Mouse (Mus musculus) lung, embryonic 14.5 days (tissue): ENCODE measurements around the gene Ttf2. TPM values are rescaled to one million over a fixed set of nuclear protein-coding genes. Genes with fewer than 3 reads are reported as not detected.
A peak's percentile ranks its signal among the peaks of the same experiment; 100 is the strongest.

Experiments
- ATAC-seq: fragments of 200-750 bp; cut with Nextera tagmentation; 2 replicates; pipeline ENCODE4 v1.8.0; 2017; ENCODE audit warnings: mild to moderate bottlenecking, moderate TSS enrichment, moderate library complexity; ENCODE audit not compliant: insufficient read depth
- DNase-seq: peaks from one replicate; pipeline ENCODE4 v3.0.0-alpha.2; 2015
- H3K27ac ChIP-seq: fragments of 300-500 bp; sonication (generic); 2 replicates; pipeline ENCODE4 v1.5.1; 2014; ENCODE audit warnings: low read depth, mild to moderate bottlenecking, moderate library complexity
- H3K27me3 ChIP-seq: fragments of 300-500 bp; sonication (generic); 2 replicates; pipeline ENCODE4 v1.6.1; 2014; ENCODE audit warnings: low read length, control low read depth; ENCODE audit not compliant: insufficient read depth
- H3K36me3 ChIP-seq: fragments of 300-500 bp; sonication (generic); 2 replicates; pipeline ENCODE4 v1.6.1; 2014; ENCODE audit warnings: control low read depth; ENCODE audit not compliant: insufficient read depth
- H3K4me1 ChIP-seq: fragments of 300-500 bp; sonication (generic); 2 replicates; pipeline ENCODE4 v1.6.1; 2014; ENCODE audit warnings: antibody characterized with exemption, control low read depth; ENCODE audit not compliant: insufficient read depth
- H3K4me2 ChIP-seq: fragments of 300-500 bp; sonication (generic); 2 replicates; pipeline ENCODE4 v1.6.1; 2014; ENCODE audit warnings: mild to moderate bottlenecking
- H3K4me3 ChIP-seq: fragments of 300-500 bp; sonication (generic); 2 replicates; pipeline ENCODE4 v1.5.1; 2014; ENCODE audit warnings: low read depth, low read length
- H3K9ac ChIP-seq: fragments of 300-500 bp; sonication (generic); 2 replicates; pipeline ENCODE4 v1.6.1; 2014
- H3K9me3 ChIP-seq: fragments of 300-500 bp; sonication (generic); 2 replicates; pipeline ENCODE4 v1.6.1; 2016; ENCODE audit warnings: low read depth, low read length, control low read depth
- CTCF ChIP-seq: IDR thresholded peaks from 2 replicates; pipeline ENCODE4 v1.5.1; 2016; ENCODE audit warnings: antibody characterized with exemption, low read depth
- WGBS: fragments of 180-500 bp; shearing (Covaris S2); extraction: QIAGEN DNeasy Blood & Tissue Kit; methylation state at CpG from one replicate; pipeline ENCODE4 v1.1.7; 2014; 5-methylcytosine and 5-hydroxymethylcytosine counted together
- polyA plus RNA-seq: library from polyadenylated mRNA; unstranded; fragments of >200 nt; fragmentation: Nextera tagmentation; extraction: Ambion mirVana; gene quantifications from 2 replicates; pipeline ENCODE4 v1.2.1, GENCODE M21; 2014

The Ttf2 gene
- polyA plus RNA-seq, 1 experiment from 2014 or later, result 27.7 TPM

GRCm38 (mm10) chr3:100979290-100979689 lies 9.8 kb upstream of the Ttf2 start:
- DNase-seq (no peak), ATAC-seq (no peak)
- no peaks in the 10 kb centered on the region for H3K9me3 ChIP-seq
- no peak overlapping the region for H3K9ac ChIP-seq
- H3K4me2 ChIP-seq, result no peak overlapping the region
- no peaks in the 10 kb centered on the region for H3K36me3 ChIP-seq
- H3K4me1 ChIP-seq, result no peaks in the 10 kb centered on the region
- 62% methylated on average over 8 of the region's 8 CpGs for WGBS
- no peak overlapping the region for H3K4me3 ChIP-seq
- no peak overlapping the region for H3K27ac ChIP-seq
- no peaks in the 10 kb centered on the region for H3K27me3 ChIP-seq
- no peak for TF ChIP-seq CTCF

- H3K4me1 ChIP-seq, result peaks cover 3% of the 10 kb centered on the region; the same call in 1 of the 2 replicates
- no peaks in the 10 kb centered on the region for H3K27me3 ChIP-seq
- H3K36me3 ChIP-seq, result no peaks in the 10 kb centered on the region
- H3K4me3 ChIP-seq, result no peak overlapping the region
- no peaks in the 10 kb centered on the region for H3K9me3 ChIP-seq
- no peak for ATAC-seq
- H3K9ac ChIP-seq, result no peak overlapping the region
- no peak overlapping the region for H3K4me2 ChIP-seq
- peak; percentile 78 for TF ChIP-seq CTCF
- WGBS, result 2% methylated on average over 1 of the region's 1 CpGs
- H3K27ac ChIP-seq, result no peak overlapping the region
- peak; percentile 83 for DNase-seq
Observed at GRCm38 (mm10) chr3:100973906-100974305, 4.4 kb upstream of the Ttf2 start.

- no peak for ATAC-seq
- H3K36me3 ChIP-seq, result peaks cover 52% of the 10 kb centered on the region
- WGBS, result 78% methylated on average over 14 of the region's 14 CpGs
Observed at GRCm38 (mm10) chr3:100963849-100964542, 5.5 kb downstream of the Ttf2 start.

GRCm38 (mm10) chr3:100961501-100961900 lies 8.0 kb downstream of the Ttf2 start:
- no peak overlapping the region for H3K4me2 ChIP-seq
- H3K27me3 ChIP-seq, result no peaks in the 10 kb centered on the region
- DNase-seq (no peak), ATAC-seq (no peak)
- no peaks in the 10 kb centered on the region for H3K9me3 ChIP-seq
- no peaks in the 10 kb centered on the region for H3K4me1 ChIP-seq
- peaks cover 72% of the 10 kb centered on the region for H3K36me3 ChIP-seq
- no peak overlapping the region for H3K27ac ChIP-seq
- 83% methylated on average over 7 of the region's 7 CpGs for WGBS
- no peak for TF ChIP-seq CTCF
- H3K9ac ChIP-seq, result no peak overlapping the region
- H3K4me3 ChIP-seq, result no peak overlapping the region

More at GRCm38 (mm10) chr3:100963849-100964542, 5.5 kb downstream of the Ttf2 start:
- no peak overlapping the region for H3K27ac ChIP-seq
- H3K4me1 ChIP-seq, result no peaks in the 10 kb centered on the region
- no peak overlapping the region for H3K9ac ChIP-seq
- H3K4me2 ChIP-seq, result no peak overlapping the region
- H3K4me3 ChIP-seq, result no peak overlapping the region
- no peaks in the 10 kb centered on the region for H3K27me3 ChIP-seq
- peak; percentile 76 for TF ChIP-seq CTCF
- peak; percentile 80 for DNase-seq
- H3K9me3 ChIP-seq, result no peaks in the 10 kb centered on the region

GRCm38 (mm10) chr3:100961007-100961406 lies 8.5 kb downstream of the Ttf2 start:
- Histone ChIP-seq H3K4me1 (no peaks in the 10 kb centered on the region), H3K27me3 (no peaks in the 10 kb centered on the region), H3K4me2 (no peak overlapping the region), H3K27ac (no peak overlapping the region), H3K4me3 (no peak overlapping the region), H3K9me3 (no peaks in the 10 kb centered on the region), H3K9ac (no peak overlapping the region), H3K36me3 (peaks cover 77% of the 10 kb centered on the region)
- WGBS, result 80% methylated on average over 5 of the region's 5 CpGs
- no peak for TF ChIP-seq CTCF
- DNase-seq, result no peak
- ATAC-seq, result no peak

GRCm38 (mm10) chr3:100954616-100955015 lies 14.8 kb downstream of the Ttf2 start:
- Histone ChIP-seq H3K27me3 (no peaks in the 10 kb centered on the region), H3K4me3 (no peak overlapping the region), H3K4me1 (no peaks in the 10 kb centered on the region), H3K36me3 (peaks cover 97% of the 10 kb centered on the region), H3K27ac (no peak overlapping the region), H3K9ac (no peak overlapping the region), H3K4me2 (no peak overlapping the region), H3K9me3 (no peaks in the 10 kb centered on the region)
- ATAC-seq, result no peak
- peak; percentile 25 for DNase-seq
- TF ChIP-seq CTCF, result peak; percentile 53

- peaks cover 96% of the 10 kb centered on the region for H3K36me3 ChIP-seq
- WGBS, result 91% methylated on average over 4 of the region's 4 CpGs
- H3K4me2 ChIP-seq, result no peak overlapping the region
- H3K27ac ChIP-seq, result no peak overlapping the region
- no peaks in the 10 kb centered on the region for H3K4me1 ChIP-seq
- no peak overlapping the region for H3K9ac ChIP-seq
- no peaks in the 10 kb centered on the region for H3K9me3 ChIP-seq
- TF ChIP-seq CTCF, result no peak
- no peak overlapping the region for H3K4me3 ChIP-seq
- DNase-seq (no peak), ATAC-seq (no peak)
- H3K27me3 ChIP-seq, result no peaks in the 10 kb centered on the region
Observed at GRCm38 (mm10) chr3:100951531-100951930, 17.9 kb downstream of the Ttf2 start.
